ENCODE assay signal across 8 mouse cellular contexts in genomic region chr12:99360958-99361751, GRCm38 (mm10).
DNase-seq lines count a peak whose midpoint lies in the region; ATAC-seq and TF ChIP-seq lines count a peak whose summit lies in the region.
"Had no signal": no experiment of that assay in that cellular context is flagged by ENCODE, and none has a peak within 500 bp of the region (broad histone marks: within the 10 kb centered on the region; RNA-seq: fewer than 3 reads in every experiment).

No protein-coding gene starts in this region.

- no peak for ATAC-seq in hindbrain, embryonic 12.5 days (ENCODE audit: low FRiP score)
- no peak for ATAC-seq in hindbrain, embryonic 11.5 days (ENCODE audit: low FRiP score)
- ATAC-seq in hindbrain, embryonic 16.5 days = no peak
- ATAC-seq: liver, embryonic 12.5 days had no signal

- H3K9me3 ChIP-seq in hindbrain, embryonic 12.5 days (replicated peaks) = no peaks in the 10 kb centered on the region
- H3K9me3 ChIP-seq in hindbrain, embryonic 11.5 days (ENCODE audit: control insufficient read depth, low read length) = no peaks in the 10 kb centered on the region
- no peaks in the 10 kb centered on the region for H3K9me3 ChIP-seq in ES-Bruce4 (replicated peaks; ENCODE audit: control insufficient read depth, insufficient read depth, low read length, poor library complexity, severe bottlenecking)
- no peaks in the 10 kb centered on the region for H3K9me3 ChIP-seq in hindbrain, embryonic 16.5 days (ENCODE audit: control insufficient read depth, low read length)
- H3K9me3 ChIP-seq: liver, embryonic 12.5 days had no signal

- H3K4me2 ChIP-seq in hindbrain, embryonic 12.5 days (replicated peaks) = no peak overlapping the region
- no peak overlapping the region for H3K4me2 ChIP-seq in hindbrain, embryonic 11.5 days (replicated peaks; ENCODE audit: low read depth, low read length)
- H3K4me2 ChIP-seq in hindbrain, embryonic 16.5 days (ENCODE audit: low read length) = no peak overlapping the region
- H3K4me2 ChIP-seq: liver, embryonic 12.5 days had no signal

- H3K36me3 ChIP-seq in hindbrain, embryonic 12.5 days = no peaks in the 10 kb centered on the region
- no peaks in the 10 kb centered on the region for H3K36me3 ChIP-seq in hindbrain, embryonic 11.5 days (ENCODE audit: control insufficient read depth, insufficient read depth, low read length)
- no peaks in the 10 kb centered on the region for H3K36me3 ChIP-seq in ES-Bruce4 (ENCODE audit: control insufficient read depth, insufficient read depth, low read length, poor library complexity, severe bottlenecking)
- H3K36me3 ChIP-seq in hindbrain, embryonic 16.5 days (ENCODE audit: control insufficient read depth, insufficient read depth, low read length) = no peaks in the 10 kb centered on the region
- H3K36me3 ChIP-seq: liver, embryonic 12.5 days had no signal

- no peak for TF ChIP-seq POLR2A in ES-Bruce4 (IDR thresholded peaks at IDR 0.05; ENCODE audit: insufficient read depth, low read length)

- WGBS in hindbrain, embryonic 12.5 days = 59% methylated on average over 8 of the region's 8 CpGs
- 57% methylated on average over 8 of the region's 8 CpGs for WGBS in hindbrain, embryonic 11.5 days
- WGBS in hindbrain, embryonic 16.5 days = 51% methylated on average over 8 of the region's 8 CpGs

- no peak for TF ChIP-seq EP300 in ES-Bruce4 (IDR thresholded peaks at IDR 0.05; ENCODE audit: insufficient read depth, low read depth, low read length)

- peak overlapping the region; percentile 23; the same call in 1 of the 2 replicates for H3K27ac ChIP-seq in hindbrain, embryonic 12.5 days
- no peak overlapping the region for H3K27ac ChIP-seq in hindbrain, embryonic 11.5 days (ENCODE audit: low read depth, low read length)
- peak overlapping the region; percentile 82 for H3K27ac ChIP-seq in ES-Bruce4 (ENCODE audit: insufficient read depth, low read length)
- peak overlapping the region; percentile 61 for H3K27ac ChIP-seq in brown adipose tissue, adult 24 weeks (replicated peaks; ENCODE audit: low read depth, low read length)
- peak overlapping the region; percentile 39 for H3K27ac ChIP-seq in hindbrain, embryonic 16.5 days (ENCODE audit: low read depth, low read length)
- H3K27ac ChIP-seq: liver, embryonic 12.5 days had no signal

- TF ChIP-seq CTCF in ES-Bruce4 (IDR thresholded peaks at IDR 0.05; ENCODE audit: low read depth, low read length) = no peak

- DNase-seq in hindbrain, embryonic 11.5 days (ENCODE audit: low spot score) = no peak
- DNase-seq in spleen, postnatal 36 days (ENCODE audit: low spot score in 2 of 2) = no peak
- no peak for DNase-seq in thymus, postnatal 4 days

- no peak overlapping the region for H3K9ac ChIP-seq in hindbrain, embryonic 12.5 days
- H3K9ac ChIP-seq in hindbrain, embryonic 11.5 days (ENCODE audit: low read depth, low read length) = no peak overlapping the region
- no peak overlapping the region for H3K9ac ChIP-seq in ES-Bruce4 (ENCODE audit: low read depth, poor library complexity, severe bottlenecking)
- H3K9ac ChIP-seq in hindbrain, embryonic 16.5 days (ENCODE audit: low read depth, low read length) = no peak overlapping the region
- H3K9ac ChIP-seq: liver, embryonic 12.5 days had no signal

- H3K4me3 ChIP-seq in hindbrain, embryonic 12.5 days = no peak overlapping the region
- H3K4me3 ChIP-seq in hindbrain, embryonic 11.5 days (ENCODE audit: low read depth, low read length) = no peak overlapping the region
- H3K4me3 ChIP-seq in ES-Bruce4 (ENCODE audit: low read depth, low read length) = no peak overlapping the region
- no peak overlapping the region for H3K4me3 ChIP-seq in brown adipose tissue, adult 24 weeks (ENCODE audit: insufficient read depth, low read depth, low read length)
- no peak overlapping the region for H3K4me3 ChIP-seq in hindbrain, embryonic 16.5 days (ENCODE audit: low read length)
- H3K4me3 ChIP-seq: liver, embryonic 12.5 days had no signal

- H3K4me1 ChIP-seq in hindbrain, embryonic 12.5 days = peaks cover 32% of the 10 kb centered on the region
- H3K4me1 ChIP-seq in hindbrain, embryonic 11.5 days (replicated peaks; ENCODE audit: control insufficient read depth, insufficient read depth, low read length) = peaks cover 5% of the 10 kb centered on the region; the same call in 1 of the 2 replicates
- H3K4me1 ChIP-seq in ES-Bruce4 (ENCODE audit: control insufficient read depth, insufficient read depth, low read length) = peaks cover 25% of the 10 kb centered on the region
- peaks cover 48% of the 10 kb centered on the region for H3K4me1 ChIP-seq in brown adipose tissue, adult 24 weeks (ENCODE audit: control insufficient read depth, insufficient read depth, insufficient read length, low read length)
- H3K4me1 ChIP-seq in hindbrain, embryonic 16.5 days (ENCODE audit: control insufficient read depth, insufficient read depth, low read depth, low read length) = peaks cover 9% of the 10 kb centered on the region

- no peaks in the 10 kb centered on the region for H3K27me3 ChIP-seq in hindbrain, embryonic 12.5 days
- H3K27me3 ChIP-seq in hindbrain, embryonic 11.5 days (ENCODE audit: control insufficient read depth, insufficient read depth, low read length) = no peaks in the 10 kb centered on the region
- H3K27me3 ChIP-seq in ES-Bruce4 (ENCODE audit: control insufficient read depth, insufficient read depth, low read length, poor library complexity, severe bottlenecking) = no peaks in the 10 kb centered on the region
- no peaks in the 10 kb centered on the region for H3K27me3 ChIP-seq in hindbrain, embryonic 16.5 days (replicated peaks; ENCODE audit: control insufficient read depth, insufficient read depth, low read length)
- H3K27me3 ChIP-seq: liver, embryonic 12.5 days had no signal
